25 mouse cellular contexts compared by ENCODE assay signal in genomic region chr1:163358165-163358564, GRCm38 (mm10). TPM values are rescaled to one million over a fixed set of nuclear protein-coding genes. Genes with fewer than 3 reads are reported as not detected.
DNase-seq lines count a peak whose midpoint lies in the region; ATAC-seq lines count a peak whose summit lies in the region.
"Had no signal": no experiment of that assay in that cellular context is flagged by ENCODE, and none has a peak within 500 bp of the region (broad histone marks: within the 10 kb centered on the region; RNA-seq: fewer than 3 reads in every experiment).

No protein-coding gene starts in this region.

- H3K9me3 ChIP-seq in neural tube, embryonic 15.5 days (replicated peaks), result no peaks in the 10 kb centered on the region
- H3K9me3 ChIP-seq in embryonic facial prominence, embryonic 11.5 days (replicated peaks; ENCODE audit: control insufficient read depth, low read length), result no peaks in the 10 kb centered on the region
- H3K9me3 ChIP-seq in limb, embryonic 10.5 days (replicated peaks), result no peaks in the 10 kb centered on the region
- no peaks in the 10 kb centered on the region for H3K9me3 ChIP-seq in stomach, embryonic 16.5 days (replicated peaks; ENCODE audit: control insufficient read depth, low read length)
- H3K9me3 ChIP-seq: forebrain, embryonic 15.5 days; heart, embryonic 13.5 days; hindbrain, embryonic 13.5 days; intestine, embryonic 15.5 days; kidney, embryonic 15.5 days; lung, embryonic 15.5 days; neural tube, embryonic 13.5 days had no signal

- H3K36me3 ChIP-seq in neural tube, embryonic 15.5 days, result no peaks in the 10 kb centered on the region
- H3K36me3 ChIP-seq in embryonic facial prominence, embryonic 11.5 days (replicated peaks; ENCODE audit: control insufficient read depth, insufficient read depth, low read depth, low read length), result no peaks in the 10 kb centered on the region
- H3K36me3 ChIP-seq in limb, embryonic 10.5 days, result no peaks in the 10 kb centered on the region
- H3K36me3 ChIP-seq in stomach, embryonic 16.5 days (ENCODE audit: control insufficient read depth, insufficient read depth, low read length), result no peaks in the 10 kb centered on the region
- H3K36me3 ChIP-seq: forebrain, embryonic 15.5 days; heart, embryonic 13.5 days; hindbrain, embryonic 13.5 days; intestine, embryonic 15.5 days; kidney, embryonic 15.5 days; lung, embryonic 15.5 days; neural tube, embryonic 13.5 days had no signal

- 57% methylated on average over 7 of the region's 7 CpGs for WGBS in neural tube, embryonic 15.5 days
- 31% methylated on average over 7 of the region's 7 CpGs for WGBS in embryonic facial prominence, embryonic 11.5 days
- WGBS in limb, embryonic 10.5 days, result 14% methylated on average over 7 of the region's 7 CpGs
- WGBS in stomach, embryonic 16.5 days, result 38% methylated on average over 7 of the region's 7 CpGs

- no peak for ATAC-seq in neural tube, embryonic 15.5 days (ENCODE audit: low FRiP score)
- peak; percentile 79; the same call in 1 of the 2 replicates for ATAC-seq in embryonic facial prominence, embryonic 11.5 days (replicated peaks; ENCODE audit: insufficient number of reproducible peaks, low FRiP score, low TSS enrichment, low read depth)
- no peak for ATAC-seq in stomach, embryonic 16.5 days (ENCODE audit: insufficient read depth, low FRiP score)
- ATAC-seq: forebrain, embryonic 15.5 days; intestine, embryonic 15.5 days had no signal

- H3K4me2 ChIP-seq in neural tube, embryonic 15.5 days, result peak overlapping the region; percentile 11; the same call in 1 of the 2 replicates
- no peak overlapping the region for H3K4me2 ChIP-seq in embryonic facial prominence, embryonic 11.5 days (ENCODE audit: low read depth, low read length)
- 0 out of 2 replicates have a peak overlapping the region, but pooled peaks have one; percentile 12 for H3K4me2 ChIP-seq in stomach, embryonic 16.5 days (ENCODE audit: low read depth, low read length)
- H3K4me2 ChIP-seq: forebrain, embryonic 15.5 days; heart, embryonic 13.5 days; hindbrain, embryonic 13.5 days; intestine, embryonic 15.5 days; kidney, embryonic 15.5 days; liver, embryonic 11.5 days; lung, embryonic 15.5 days; midbrain, embryonic 11.5 days; neural tube, embryonic 13.5 days had no signal

- peaks cover 9% of the 10 kb centered on the region; the same call in 1 of the 2 replicates for H3K4me1 ChIP-seq in neural tube, embryonic 15.5 days
- H3K4me1 ChIP-seq in embryonic facial prominence, embryonic 11.5 days (ENCODE audit: control insufficient read depth, insufficient read depth, low read length), result no peaks in the 10 kb centered on the region; the same call in 1 of the 2 replicates
- H3K4me1 ChIP-seq in limb, embryonic 10.5 days, result peaks cover 85% of the 10 kb centered on the region
- peaks cover 4% of the 10 kb centered on the region for H3K4me1 ChIP-seq in stomach, embryonic 16.5 days (ENCODE audit: control insufficient read depth, insufficient read depth, low read length)
- H3K4me1 ChIP-seq: hindbrain, embryonic 13.5 days; intestine, embryonic 15.5 days; neural tube, embryonic 13.5 days had no signal

- no peak overlapping the region for H3K4me3 ChIP-seq in neural tube, embryonic 15.5 days (replicated peaks)
- H3K4me3 ChIP-seq in embryonic facial prominence, embryonic 11.5 days (ENCODE audit: low read depth, low read length), result peak overlapping the region; percentile 27
- H3K4me3 ChIP-seq in limb, embryonic 10.5 days, result peak overlapping the region; percentile 46
- H3K4me3 ChIP-seq in stomach, embryonic 16.5 days (replicated peaks; ENCODE audit: low read length), result no peak overlapping the region
- H3K4me3 ChIP-seq: forebrain, embryonic 15.5 days; heart, embryonic 13.5 days; hindbrain, embryonic 13.5 days; intestine, embryonic 15.5 days; kidney, embryonic 15.5 days; lung, embryonic 15.5 days; neural tube, embryonic 13.5 days had no signal

- intact Hi-C loops in left cerebral cortex, postnatal 25 days (cut with DNase I), result no loop called here
- intact Hi-C loops in left cerebral cortex, postnatal 4 days (cut with DNase I), result no loop called here

- H3K9ac ChIP-seq in neural tube, embryonic 15.5 days (replicated peaks), result no peak overlapping the region
- H3K9ac ChIP-seq in embryonic facial prominence, embryonic 11.5 days (replicated peaks; ENCODE audit: low read length), result no peak overlapping the region
- no peak overlapping the region for H3K9ac ChIP-seq in stomach, embryonic 16.5 days (ENCODE audit: low read length)
- H3K9ac ChIP-seq: forebrain, embryonic 15.5 days; heart, embryonic 13.5 days; hindbrain, embryonic 13.5 days; intestine, embryonic 15.5 days; kidney, embryonic 15.5 days; lung, embryonic 15.5 days; neural tube, embryonic 13.5 days had no signal

- DNase-seq in neural tube, embryonic 10.5 days (ENCODE audit: extremely low spot score, low spot score), result no peak
- DNase-seq in embryonic facial prominence, embryonic 11.5 days (ENCODE audit: low spot score), result peak; percentile 85
- DNase-seq in limb, embryonic 10.5 days (ENCODE audit: low spot score), result peak; percentile 59
- DNase-seq in gastrocnemius, postnatal 4 days (ENCODE audit: low spot score in 2 of 2), result no peak
- no peak for DNase-seq in left cerebral cortex, postnatal 25 days (ENCODE audit: low spot score in 2 of 2)
- no peak for DNase-seq in left cerebral cortex, postnatal 4 days
- DNase-seq: adrenal gland, adult 2 months; cerebellum, adult 8-10 months; gastrocnemius, postnatal 36 days; kidney, postnatal 4 days had no signal

- no peaks in the 10 kb centered on the region for H3K27me3 ChIP-seq in neural tube, embryonic 15.5 days (replicated peaks)
- no peaks in the 10 kb centered on the region for H3K27me3 ChIP-seq in embryonic facial prominence, embryonic 11.5 days (ENCODE audit: control insufficient read depth, insufficient read depth, low read length)
- no peaks in the 10 kb centered on the region for H3K27me3 ChIP-seq in limb, embryonic 10.5 days (ENCODE audit: low read depth, poor library complexity, severe bottlenecking)
- no peaks in the 10 kb centered on the region for H3K27me3 ChIP-seq in stomach, embryonic 16.5 days (ENCODE audit: control insufficient read depth, insufficient read depth, low read length)
- H3K27me3 ChIP-seq: CH12.LX; forebrain, embryonic 15.5 days; heart, embryonic 13.5 days; hindbrain, embryonic 13.5 days; intestine, embryonic 15.5 days; lung, embryonic 15.5 days; neural tube, embryonic 13.5 days had no signal

- H3K27ac ChIP-seq in neural tube, embryonic 15.5 days (replicated peaks), result no peak overlapping the region
- peak overlapping the region; percentile 57 for H3K27ac ChIP-seq in embryonic facial prominence, embryonic 11.5 days (replicated peaks; ENCODE audit: low read depth, low read length)
- H3K27ac ChIP-seq in limb, embryonic 10.5 days, result peak overlapping the region; percentile 83
- H3K27ac ChIP-seq in stomach, embryonic 16.5 days (ENCODE audit: low read length), result no peak overlapping the region
- H3K27ac ChIP-seq: forebrain, embryonic 15.5 days; heart, embryonic 13.5 days; hindbrain, embryonic 13.5 days; intestine, embryonic 15.5 days; kidney, embryonic 15.5 days; lung, embryonic 15.5 days; macrophage; neural tube, embryonic 13.5 days had no signal

RNA-seq across cellular contexts. Expression of gene Prrx1, which starts 44.7 kb away (rescaled TPM):
- polyA plus RNA-seq in neural tube, embryonic 15.5 days (2015; fragmentation: Nextera tagmentation; extraction: Ambion mirVana), result 4.8 and 6.2 TPM in 2 replicates
- 126 and 145 TPM in 2 replicates for polyA plus RNA-seq in embryonic facial prominence, embryonic 11.5 days (2014; fragmentation: Nextera tagmentation; extraction: Ambion mirVana)
- 169 and 219 TPM in 2 replicates for polyA plus RNA-seq in limb, embryonic 10.5 days (2016; fragmentation: Nextera tagmentation; extraction: Ambion mirVana)
- 6.7 and 9.6 TPM in 2 replicates for polyA plus RNA-seq in stomach, embryonic 16.5 days (2015; fragmentation: Nextera tagmentation; extraction: Ambion mirVana)
- total RNA-seq in gastrocnemius, postnatal 4 days (2021), result 10 to 100 TPM; 92.7 to 95.0 TPM
- total RNA-seq in left cerebral cortex, postnatal 25 days (2021), result 1 to 10 TPM; 5.5 TPM
- total RNA-seq in left cerebral cortex, postnatal 4 days (2021), result 1 to 10 TPM; 7.0 to 7.6 TPM
- total RNA-seq: CH12.LX; common myeloid progenitor, adult 5-6 weeks; MEL had no signal

RNA-seq across cellular contexts. Expression of gene Gorab, which starts 45.3 kb away (rescaled TPM):
- 19.3 and 19.5 TPM in 2 replicates for polyA plus RNA-seq in neural tube, embryonic 15.5 days (2015; fragmentation: Nextera tagmentation; extraction: Ambion mirVana)
- 38.9 and 41.9 TPM in 2 replicates for polyA plus RNA-seq in embryonic facial prominence, embryonic 11.5 days (2014; fragmentation: Nextera tagmentation; extraction: Ambion mirVana)
- polyA plus RNA-seq in limb, embryonic 10.5 days (2016; fragmentation: Nextera tagmentation; extraction: Ambion mirVana), result 26.3 and 34.3 TPM in 2 replicates
- polyA plus RNA-seq in stomach, embryonic 16.5 days (2015; fragmentation: Nextera tagmentation; extraction: Ambion mirVana), result 18.8 and 19.0 TPM in 2 replicates
- total RNA-seq in gastrocnemius, postnatal 4 days (2021), result 1 to 10 TPM; 8.1 to 8.2 TPM
- 10 to 100 TPM; 12.1 to 12.9 TPM for total RNA-seq in left cerebral cortex, postnatal 25 days (2021)
- 10 to 100 TPM; 12.5 to 12.9 TPM for total RNA-seq in left cerebral cortex, postnatal 4 days (2021)

Comparison
In these comparisons a context has a peak if more than half of its experiments do, and no peak if none do; other contexts are left out.
1. H3K27ac ChIP-seq: peak in embryonic facial prominence, embryonic 11.5 days (single experiment) and limb, embryonic 10.5 days (single experiment); none in neural tube, embryonic 15.5 days (single experiment) and stomach, embryonic 16.5 days (single experiment).
2. H3K4me3 ChIP-seq: peak in embryonic facial prominence, embryonic 11.5 days (single experiment) and limb, embryonic 10.5 days (single experiment); none in neural tube, embryonic 15.5 days (single experiment) and stomach, embryonic 16.5 days (single experiment).
3. DNase-seq: peak in embryonic facial prominence, embryonic 11.5 days (single experiment) and limb, embryonic 10.5 days (single experiment); none in neural tube, embryonic 10.5 days (single experiment), gastrocnemius, postnatal 4 days (0 of 2), left cerebral cortex, postnatal 25 days (0 of 2) and left cerebral cortex, postnatal 4 days (single experiment).
4. RNA of gene Prrx1, which starts 44.7 kb away (polyA plus RNA-seq): 169 to 219 TPM in limb, embryonic 10.5 days and 126 to 145 TPM in embryonic facial prominence, embryonic 11.5 days; 6.7 to 9.6 TPM in stomach, embryonic 16.5 days and 4.8 to 6.2 TPM in neural tube, embryonic 15.5 days; every median in the first group is over 10 times any median in the second.